Mouse (Mus musculus): ENCODE measurements at regions not wholly inside any gene's neighbourhood (a gene's known extent, or its start where the extent isn't known, plus 50 kb on each side); places are given as distances from the start of the nearest gene placed in this dataset.
"Not testable (repeated sequence)": the region's sequence is repeated elsewhere in the genome, so short reads cannot be mapped to it uniquely, and the experiment has no call there.

GRCm38 (mm10) chr13:5657556-5657955, 203.7 kb upstream of the Klf6 start:
- Histone ChIP-seq H3K27ac (ENCODE audit: insufficient read depth, low read length) (no peak overlapping the region), H3K4me3 (ENCODE audit: extremely low read depth, insufficient read depth, insufficient read length) (no peak overlapping the region), H3K27me3 (ENCODE audit: control insufficient read depth, insufficient read depth, low read length) (no peaks in the 10 kb centered on the region), H3K36me3 (ENCODE audit: control insufficient read depth, insufficient read depth, low read length) (no peaks in the 10 kb centered on the region), H3K4me1 (ENCODE audit: control insufficient read depth, insufficient read depth, insufficient read length) (no peaks in the 10 kb centered on the region)
- no peak for DNase-seq (ENCODE audit: low read depth in 1 of 2, low spot score in 2 of 2)
- TF ChIP-seq POLR2A (IDR thresholded peaks at IDR 0.05; ENCODE audit: low read depth, low read length) (no peak), CTCF (IDR thresholded peaks at IDR 0.05; ENCODE audit: extremely low read depth, insufficient read depth, insufficient read length, insufficient replicate concordance) (no peak)
- WGBS: 87% methylated on average over 5 of the region's 5 CpGs

DNA sequence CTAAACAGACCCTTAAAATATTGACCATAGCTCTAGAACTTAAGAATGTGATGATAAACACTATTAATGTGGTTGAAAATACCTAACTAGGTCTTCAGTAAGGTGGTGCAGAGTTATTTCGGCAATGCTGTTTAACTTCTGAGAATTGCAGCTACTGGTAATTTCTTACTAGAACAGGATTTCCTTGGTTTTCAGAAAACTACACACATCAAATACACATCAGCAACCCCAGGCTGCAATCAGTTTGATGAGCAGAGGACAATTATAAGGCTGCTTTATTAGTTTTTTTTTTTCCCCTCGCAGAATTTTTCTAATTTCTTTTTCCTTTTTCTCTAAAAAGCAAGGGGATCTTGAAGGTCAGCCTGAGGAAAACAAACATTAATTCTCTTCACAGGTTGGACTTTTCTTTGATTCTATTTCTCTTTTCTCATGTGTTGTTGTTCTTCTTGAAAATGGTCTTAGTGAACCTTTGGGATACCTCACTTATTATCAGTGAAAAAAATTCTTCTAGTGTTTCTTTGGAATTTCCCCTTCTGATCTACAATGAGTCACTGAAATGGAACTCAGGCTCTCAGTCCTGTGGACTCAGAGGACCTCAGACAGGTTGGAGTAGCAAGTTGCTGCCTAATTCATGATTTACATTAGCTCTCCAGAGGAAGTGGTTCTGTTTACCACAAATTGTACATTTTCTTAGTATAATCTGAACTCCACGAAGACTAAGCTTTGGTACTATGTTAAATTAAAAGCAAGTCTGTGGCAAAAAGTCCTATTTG, 194.9 kb upstream of the Klf6 start:
- Histone ChIP-seq H3K4me3 (ENCODE audit: extremely low read depth, insufficient read depth, insufficient read length) (no peak overlapping the region), H3K4me1 (ENCODE audit: control insufficient read depth, insufficient read depth, insufficient read length) (no peaks in the 10 kb centered on the region), H3K27me3 (ENCODE audit: control insufficient read depth, insufficient read depth, low read length) (no peaks in the 10 kb centered on the region), H3K36me3 (ENCODE audit: control insufficient read depth, insufficient read depth, low read length) (no peaks in the 10 kb centered on the region), H3K27ac (ENCODE audit: insufficient read depth, low read length) (no peak overlapping the region)
- TF ChIP-seq POLR2A (IDR thresholded peaks at IDR 0.05; ENCODE audit: low read depth, low read length) (no peak), CTCF (IDR thresholded peaks at IDR 0.05; ENCODE audit: extremely low read depth, insufficient read depth, insufficient read length, insufficient replicate concordance) (no peak)
- DNase-seq (ENCODE audit: low read depth in 1 of 2, low spot score in 2 of 2): no peak
- WGBS: 24% methylated on average over 3 of the region's 3 CpGs

DNA sequence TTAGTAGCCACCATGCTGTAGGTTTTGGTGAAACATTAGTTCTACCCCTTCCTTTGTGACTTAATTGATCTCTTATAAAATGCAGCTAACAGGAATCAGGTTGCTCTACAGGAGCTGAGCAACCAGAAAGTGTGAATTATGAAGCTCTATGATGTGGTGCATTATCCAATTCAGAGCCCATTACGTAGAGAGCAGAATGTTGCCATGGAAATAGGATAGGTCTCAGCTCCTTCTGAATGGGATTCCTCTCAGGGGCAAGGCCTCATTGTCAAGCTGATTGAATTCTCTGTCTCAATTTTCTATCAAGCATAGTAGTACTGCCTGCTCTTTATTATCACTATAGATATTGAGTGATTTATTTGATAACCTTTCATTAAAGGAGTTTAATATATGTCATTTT, 185.6 kb upstream of the Klf6 start:
- Histone ChIP-seq H3K27me3 (ENCODE audit: control insufficient read depth, insufficient read depth, low read length) (no peaks in the 10 kb centered on the region), H3K4me1 (ENCODE audit: control insufficient read depth, insufficient read depth, insufficient read length) (no peaks in the 10 kb centered on the region), H3K4me3 (ENCODE audit: extremely low read depth, insufficient read depth, insufficient read length) (no peak overlapping the region), H3K36me3 (ENCODE audit: control insufficient read depth, insufficient read depth, low read length) (no peaks in the 10 kb centered on the region), H3K27ac (ENCODE audit: insufficient read depth, low read length) (no peak overlapping the region)
- WGBS: 86% methylated on average over 1 of the region's 1 CpGs
- no peak for DNase-seq (ENCODE audit: low read depth in 1 of 2, low spot score in 2 of 2)
- TF ChIP-seq POLR2A (IDR thresholded peaks at IDR 0.05; ENCODE audit: low read depth, low read length): no peak
- TF ChIP-seq CTCF (IDR thresholded peaks at IDR 0.05; ENCODE audit: extremely low read depth, insufficient read depth, insufficient read length, insufficient replicate concordance): no peak

DNA sequence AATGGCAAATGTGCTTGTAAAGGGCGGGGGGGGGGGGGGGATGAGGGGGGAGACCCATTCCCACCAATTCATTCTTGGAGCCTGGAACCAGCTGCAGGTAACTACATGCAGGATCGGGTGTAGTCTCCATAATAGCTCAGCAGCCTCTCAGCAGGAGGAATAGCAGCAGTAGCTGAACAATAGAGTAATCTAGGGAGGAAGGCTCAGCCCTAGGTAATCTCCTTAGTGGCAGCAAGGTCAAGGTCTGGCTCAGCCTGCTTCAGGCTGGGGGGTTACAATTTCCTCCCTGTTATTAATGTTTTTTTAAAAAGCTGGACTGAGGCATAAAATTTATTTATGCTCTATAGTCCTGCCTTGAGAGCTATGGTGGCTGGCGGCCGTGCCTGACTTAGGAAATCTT, 171.2 kb upstream of the Klf6 start:
- no peaks in the 10 kb centered on the region for H3K27me3 ChIP-seq (ENCODE audit: control insufficient read depth, insufficient read depth, low read length)
- H3K36me3 ChIP-seq (ENCODE audit: control insufficient read depth, insufficient read depth, low read length): no peaks in the 10 kb centered on the region
- 89% methylated on average over 4 of the region's 4 CpGs for WGBS
- H3K27ac ChIP-seq (ENCODE audit: insufficient read depth, low read length): no peak overlapping the region
- H3K4me1 ChIP-seq (ENCODE audit: control insufficient read depth, insufficient read depth, insufficient read length): no peaks in the 10 kb centered on the region
- DNase-seq (ENCODE audit: low read depth in 1 of 2, low spot score in 2 of 2): no peak
- TF ChIP-seq POLR2A (IDR thresholded peaks at IDR 0.05; ENCODE audit: low read depth, low read length) (no peak), CTCF (IDR thresholded peaks at IDR 0.05; ENCODE audit: extremely low read depth, insufficient read depth, insufficient read length, insufficient replicate concordance) (no peak)
- H3K4me3 ChIP-seq (ENCODE audit: extremely low read depth, insufficient read depth, insufficient read length): no peak overlapping the region

DNA sequence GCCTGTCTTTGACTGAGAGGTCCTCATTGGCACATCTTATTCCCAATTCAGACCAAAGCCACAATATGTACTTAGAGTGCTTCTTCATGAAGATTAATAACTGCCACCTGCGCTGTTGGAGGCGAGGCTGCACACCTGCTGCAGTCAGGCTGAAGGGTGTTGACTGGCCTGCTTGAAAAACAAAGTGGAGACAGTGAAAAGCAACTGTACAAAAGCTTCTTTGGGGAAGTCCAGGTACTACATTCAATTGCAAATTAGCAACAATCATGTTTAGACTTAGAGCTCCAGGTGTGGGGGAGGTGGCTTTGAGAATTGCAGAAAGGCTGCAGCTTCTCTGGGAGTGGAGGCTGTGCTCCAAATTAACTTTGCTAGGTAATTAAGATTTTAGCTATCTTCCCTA, 170.6 kb upstream of the Klf6 start:
- DNase-seq (ENCODE audit: low read depth in 1 of 2, low spot score in 2 of 2); H3K27me3 ChIP-seq (ENCODE audit: control insufficient read depth, insufficient read depth, low read length); H3K4me3 ChIP-seq (ENCODE audit: extremely low read depth, insufficient read depth, insufficient read length); H3K4me1 ChIP-seq (ENCODE audit: control insufficient read depth, insufficient read depth, insufficient read length); H3K36me3 ChIP-seq (ENCODE audit: control insufficient read depth, insufficient read depth, low read length); H3K27ac ChIP-seq (ENCODE audit: insufficient read depth, low read length): not testable (repeated sequence)
- 87% methylated on average over 2 of the region's 2 CpGs for WGBS

- H3K4me3 ChIP-seq (ENCODE audit: extremely low read depth, insufficient read depth, insufficient read length): no peak overlapping the region
- TF ChIP-seq CTCF (IDR thresholded peaks at IDR 0.05; ENCODE audit: extremely low read depth, insufficient read depth, insufficient read length, insufficient replicate concordance) (no peak), POLR2A (IDR thresholded peaks at IDR 0.05; ENCODE audit: low read depth, low read length) (no peak)
- no peak for DNase-seq (ENCODE audit: low read depth in 1 of 2, low spot score in 2 of 2)
- H3K27me3 ChIP-seq (ENCODE audit: control insufficient read depth, insufficient read depth, low read length): no peaks in the 10 kb centered on the region
- H3K27ac ChIP-seq (ENCODE audit: insufficient read depth, low read length): no peak overlapping the region
- H3K36me3 ChIP-seq (ENCODE audit: control insufficient read depth, insufficient read depth, low read length): no peaks in the 10 kb centered on the region
- no peaks in the 10 kb centered on the region for H3K4me1 ChIP-seq (ENCODE audit: control insufficient read depth, insufficient read depth, insufficient read length)
- whole genome bisulfite sequencing: 95% methylated on average over 8 of the region's 8 CpGs
These were observed 166.7 kb upstream of the Klf6 start for GRCm38 (mm10) chr13:5694626-5695025.

GRCm38 (mm10) chr13:5695581-5695980, 165.7 kb upstream of the Klf6 start:
- 92% methylated on average over 3 of the region's 3 CpGs for WGBS
- not testable (repeated sequence) for H3K27me3 ChIP-seq (ENCODE audit: control insufficient read depth, insufficient read depth, low read length); H3K4me1 ChIP-seq (ENCODE audit: control insufficient read depth, insufficient read depth, insufficient read length); H3K36me3 ChIP-seq (ENCODE audit: control insufficient read depth, insufficient read depth, low read length); DNase-seq (ENCODE audit: low read depth in 1 of 2, low spot score in 2 of 2); H3K4me3 ChIP-seq (ENCODE audit: extremely low read depth, insufficient read depth, insufficient read length); H3K27ac ChIP-seq (ENCODE audit: insufficient read depth, low read length)
